Mouse (Mus musculus) urinary bladder, postnatal 25 days (tissue): ENCODE results near the gene Cux1.
A peak's percentile ranks its signal among the peaks of the same experiment; 100 is the strongest.
"Not testable (repeated sequence)": the region's sequence is repeated elsewhere in the genome, so short reads cannot be mapped to it uniquely, and the experiment has no call there.

Source experiments
- DNase-seq: peaks from one replicate; pipeline ENCODE4 v3.0.0; 2022; ENCODE audit warnings: low spot score

Gene Cux1

GRCm38 (mm10) chr5:136245541-136246451 is 321.5 kb downstream of the Cux1 start:
- DNase-seq, result no peak

- peak; percentile 75 for DNase-seq
These were observed 322.3 kb downstream of the Cux1 start for GRCm38 (mm10) chr5:136244762-136245540.

DNA sequence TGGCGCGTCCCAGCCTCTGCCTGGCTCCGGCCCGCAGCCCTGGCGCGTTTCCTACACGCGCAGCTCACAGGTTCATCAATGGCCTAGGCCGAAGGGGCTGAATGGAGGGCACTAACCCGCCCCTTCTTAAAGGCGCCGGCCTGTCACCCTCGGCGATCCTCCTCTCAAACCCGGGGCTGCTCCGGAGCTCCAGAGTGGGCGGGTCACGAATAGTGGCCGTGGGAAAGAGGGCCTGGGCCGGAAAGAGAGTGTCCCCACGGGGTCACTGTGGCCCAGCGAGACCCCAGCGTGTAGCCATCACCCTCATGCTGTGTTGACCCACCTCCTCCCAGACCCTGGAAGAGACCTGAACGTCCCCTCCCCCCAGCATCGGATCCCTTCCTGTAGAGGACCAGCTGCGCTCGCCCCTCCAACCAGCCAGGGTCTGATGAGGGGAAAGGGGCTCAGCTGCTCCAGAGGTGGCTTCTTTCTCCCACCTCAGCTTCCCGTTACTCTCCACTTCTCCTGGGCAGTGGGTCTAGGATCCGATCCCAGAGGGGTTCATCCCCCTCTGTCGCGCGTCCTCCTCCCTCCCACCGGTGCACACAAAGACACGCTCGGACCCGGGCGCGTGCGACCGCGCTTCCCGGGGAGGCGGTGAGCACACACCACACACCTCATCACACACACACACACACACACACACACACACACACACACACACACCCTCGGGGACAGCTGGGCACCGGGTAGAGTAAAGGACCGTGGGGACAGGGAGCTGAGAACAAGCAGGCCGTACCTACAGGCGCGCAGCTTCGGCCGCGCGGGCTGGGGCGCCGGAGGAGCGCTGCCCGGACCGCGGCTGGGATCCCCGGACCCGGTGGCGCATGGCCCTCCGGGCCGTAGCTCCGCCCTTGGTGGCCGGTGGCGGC is 323.2 kb downstream of the Cux1 start:
- no peak for DNase-seq

DNA sequence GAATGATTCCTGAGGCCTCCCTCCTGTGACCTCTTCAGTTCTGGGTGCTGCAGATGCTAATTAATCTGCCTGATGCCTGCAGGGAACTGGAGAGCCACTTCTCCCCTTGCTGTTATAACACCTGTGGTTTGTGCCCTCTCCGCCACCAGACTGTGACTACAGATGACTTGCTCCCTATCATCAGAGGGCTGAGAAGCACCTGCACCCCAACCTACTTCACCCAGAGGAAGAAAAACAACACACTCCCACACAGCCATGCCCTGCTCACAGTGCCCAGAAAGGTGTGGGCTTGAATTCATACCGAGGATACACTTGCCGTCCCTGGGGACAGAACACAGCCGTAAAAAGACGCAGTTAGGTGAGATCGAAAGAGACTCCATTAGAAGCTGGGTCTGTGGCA is 326.1 kb downstream of the Cux1 start:
- no peak for DNase-seq

- no peak for DNase-seq
These were observed 326.9 kb downstream of the Cux1 start for GRCm38 (mm10) chr5:136240381-136240780.

GRCm38 (mm10) chr5:136237607-136238006 is 329.7 kb downstream of the Cux1 start:
- DNase-seq, result no peak

GRCm38 (mm10) chr5:136236611-136237010 is 330.7 kb downstream of the Cux1 start:
- no peak for DNase-seq

GRCm38 (mm10) chr5:136230348-136231035 is 336.8 kb downstream of the Cux1 start:
- DNase-seq, result no peak

DNA sequence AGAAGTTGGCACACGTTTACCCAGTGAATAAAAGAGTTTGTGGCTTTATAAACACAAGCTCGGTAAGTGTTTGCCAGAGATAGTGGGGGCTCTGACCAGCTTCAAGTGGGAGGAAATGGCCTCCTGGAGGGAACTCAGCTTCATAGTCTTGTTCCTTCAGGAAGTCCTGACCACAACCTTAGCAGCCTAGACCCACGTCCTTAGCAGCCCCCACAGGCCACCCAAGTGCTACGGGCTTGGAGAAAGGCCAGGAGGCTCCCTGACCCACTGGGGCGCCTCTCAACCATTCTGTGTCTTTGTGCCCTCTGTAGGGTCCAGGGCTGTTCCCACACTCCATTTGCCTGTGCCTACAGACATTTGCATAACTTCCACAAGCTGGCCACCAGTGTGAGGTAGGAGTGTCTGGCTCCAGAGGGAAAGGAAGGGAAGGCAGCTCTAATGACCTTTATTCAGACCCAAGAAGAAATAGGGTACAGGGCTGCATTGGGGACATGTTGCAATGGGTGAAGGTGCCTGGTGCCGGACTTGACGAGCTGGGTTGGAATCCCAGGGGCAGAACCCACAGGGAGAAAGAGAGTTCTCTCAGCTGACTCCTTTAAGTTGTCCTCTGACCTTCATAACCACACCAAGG is 340.9 kb downstream of the Cux1 start:
- no peak for DNase-seq

DNA sequence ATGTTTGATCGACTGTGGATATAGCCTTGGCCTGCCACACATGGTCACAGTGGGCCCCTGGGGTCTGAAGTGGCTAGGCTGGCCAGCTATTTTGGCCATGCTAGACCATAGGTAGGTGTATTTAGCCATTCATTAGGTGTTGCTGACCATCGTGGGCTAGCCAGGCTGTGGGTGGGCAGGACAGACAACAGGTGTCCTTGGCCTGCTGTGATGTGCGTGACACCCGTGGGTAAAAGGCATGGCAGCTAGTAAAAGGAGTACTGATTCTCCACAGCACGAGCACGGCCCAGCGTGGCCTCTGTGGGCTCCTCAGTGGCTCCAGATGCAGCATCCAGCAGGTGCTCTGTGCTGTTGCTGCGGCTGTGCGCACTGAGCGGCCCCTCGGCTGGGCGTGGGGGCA is 348.7 kb downstream of the Cux1 start:
- DNase-seq, result no peak

GRCm38 (mm10) chr5:136217932-136218381 is 349.3 kb downstream of the Cux1 start:
- no peak for DNase-seq

DNA sequence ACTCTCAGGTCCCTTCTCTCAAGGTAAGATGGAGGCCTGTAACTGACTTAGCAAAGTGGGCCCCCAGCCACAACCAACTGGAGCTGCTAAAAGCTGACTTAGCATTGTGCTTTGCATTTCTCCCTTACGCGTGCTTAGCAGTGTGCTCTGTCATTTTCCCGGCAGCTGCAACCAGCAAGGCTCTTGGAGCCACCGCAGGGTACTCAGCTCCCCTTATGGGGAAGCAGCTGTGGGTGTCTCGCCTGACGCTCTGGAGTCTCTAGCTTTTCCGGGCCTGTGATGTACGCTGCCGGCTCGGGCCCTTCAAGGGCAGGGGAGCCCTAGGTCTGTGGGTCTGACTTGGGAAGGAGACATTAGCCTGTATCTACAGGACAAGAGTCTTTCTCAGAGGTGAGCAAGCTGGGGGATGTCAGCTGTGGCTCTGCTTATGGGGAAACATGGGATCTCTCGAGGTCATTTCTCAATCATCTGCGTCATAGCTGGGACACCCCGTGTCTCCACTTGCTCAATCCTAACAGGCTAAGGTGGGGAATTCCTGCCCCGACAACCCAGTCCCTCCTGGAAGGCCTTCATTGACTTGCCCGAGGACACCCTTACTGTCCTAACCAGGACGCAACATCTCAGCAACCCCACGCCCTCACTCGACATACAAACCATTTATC is 350.2 kb downstream of the Cux1 start:
- no peak for DNase-seq

- DNase-seq, result no peak
These were observed 351.3 kb downstream of the Cux1 start for GRCm38 (mm10) chr5:136215958-136216357.

GRCm38 (mm10) chr5:136215211-136215610 is 352.1 kb downstream of the Cux1 start:
- no peak for DNase-seq

GRCm38 (mm10) chr5:136213716-136214115 is 353.6 kb downstream of the Cux1 start:
- DNase-seq, result no peak

GRCm38 (mm10) chr5:136212716-136213115 is 354.6 kb downstream of the Cux1 start:
- no peak for DNase-seq

- DNase-seq, result not testable (repeated sequence)
These were observed 355.8 kb downstream of the Cux1 start for GRCm38 (mm10) chr5:136211341-136212102.

GRCm38 (mm10) chr5:136210549-136210948 is 356.7 kb downstream of the Cux1 start:
- no peak for DNase-seq

GRCm38 (mm10) chr5:136201832-136202231 is 365.5 kb downstream of the Cux1 start:
- peak; percentile 60 for DNase-seq
